Comparison of ENCODE assay signal across 10 mouse cellular contexts in the genomic region with DNA sequence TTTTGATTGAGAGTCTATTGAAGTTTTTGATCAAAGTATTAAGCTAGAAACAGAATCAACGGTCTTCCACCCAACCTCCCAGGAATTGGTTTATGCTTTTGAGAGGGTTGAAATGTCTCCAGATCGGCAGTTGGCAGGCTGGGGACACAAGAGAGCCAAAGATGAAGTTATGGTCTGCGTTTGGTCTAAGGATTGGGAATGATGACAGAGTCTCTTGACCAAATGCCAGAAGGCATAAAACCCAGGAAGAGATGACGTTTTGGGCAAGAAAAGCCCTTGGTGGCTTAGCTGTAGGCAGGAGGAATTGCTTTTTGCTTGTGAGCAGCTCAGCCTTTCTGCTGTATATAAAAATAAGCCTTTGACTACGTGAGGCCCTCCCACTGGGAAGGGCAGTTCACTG.
DNase-seq lines count a peak whose midpoint lies in the region; ATAC-seq and TF ChIP-seq lines count a peak whose summit lies in the region.
"Had no signal": no experiment of that assay in that cellular context is flagged by ENCODE, and none has a peak within 500 bp of the region (broad histone marks: within the 10 kb centered on the region; RNA-seq: fewer than 3 reads in every experiment).

No protein-coding gene starts in this region.

- peak overlapping the region; percentile 28; the same call in 1 of the 2 replicates for H3K27ac ChIP-seq in left cerebral cortex, adult 2 months

- ATAC-seq in cerebellum, adult (ENCODE audit: insufficient number of reproducible peaks, low FRiP score, low TSS enrichment): no peak
- no peak for ATAC-seq in activated CD4-positive, CD25-positive, alpha-beta regulatory T cell, adult 4 months
- ATAC-seq: midbrain, embryonic 16.5 days had no signal

- intact Hi-C loops in left cerebral cortex, adult 2 months (cut with DNase I): no loop called here
- intact Hi-C loops in left cerebral cortex, postnatal 36 days (cut with DNase I): no loop called here

- TF ChIP-seq CTCF in left cerebral cortex, adult 2 months (IDR thresholded peaks at IDR 0.05): no peak

- peak; percentile 81 to 84 for DNase-seq in cerebellum, postnatal 10 days
- DNase-seq in left cerebral cortex, adult 2 months (ENCODE audit: extremely low spot score in 1 of 2, low spot score in 2 of 2): no peak
- DNase-seq in left cerebral cortex, postnatal 36 days (ENCODE audit: low spot score in 2 of 2): no peak
- DNase-seq in heart, adult 8-10 months (ENCODE audit: low spot score): peak; percentile 60
- peak; percentile 63 for DNase-seq in lung, postnatal 14 days
- no peak for DNase-seq in embryo, embryonic 9.5 days (ENCODE audit: extremely low spot score)
- DNase-seq: right cerebral cortex, postnatal 25 days had no signal

- no peak overlapping the region for H3K4me3 ChIP-seq in left cerebral cortex, adult 2 months

Comparison
In these comparisons a context has a peak if more than half of its experiments do, and no peak if none do; other contexts are left out.
1. DNase-seq: peak in cerebellum, postnatal 10 days (2 of 2), heart, adult 8-10 months (single experiment) and lung, postnatal 14 days (single experiment); none in left cerebral cortex, adult 2 months (0 of 2), left cerebral cortex, postnatal 36 days (0 of 2) and embryo, embryonic 9.5 days (single experiment).